Mouse (Mus musculus) cerebellum, adult (tissue): ENCODE data around the gene Ifnlr1.

Experiments used
- ATAC-seq: cut with Nextera tagmentation; 2 replicates; pipeline ENCODE4 v1.9.2; 2017; ENCODE audit warnings: mild to moderate bottlenecking, moderate library complexity, mixed read lengths; ENCODE audit not compliant: insufficient number of reproducible peaks, low FRiP score, low TSS enrichment

Gene Ifnlr1

DNA sequence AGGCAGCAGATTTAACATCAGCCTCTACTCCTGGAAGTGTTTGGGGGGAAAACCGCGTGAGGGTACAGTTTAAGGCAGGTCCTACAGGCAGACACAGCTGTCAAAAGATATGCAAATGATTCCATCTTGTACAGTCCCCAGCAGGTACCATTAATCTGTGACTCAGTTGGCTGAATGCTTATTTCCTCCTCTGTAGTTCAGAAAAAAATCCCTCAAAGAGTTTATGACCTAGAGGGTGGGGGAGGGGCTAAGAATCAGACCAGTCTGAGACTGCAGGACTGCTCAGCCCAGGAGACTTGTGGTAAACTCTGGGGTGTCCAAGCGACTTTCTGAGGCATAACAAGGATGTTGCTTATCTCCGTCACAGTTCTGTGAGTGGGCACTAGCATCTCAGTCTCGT lies 52.1 kb downstream of the Ifnlr1 start:
- ATAC-seq = no peak

DNA sequence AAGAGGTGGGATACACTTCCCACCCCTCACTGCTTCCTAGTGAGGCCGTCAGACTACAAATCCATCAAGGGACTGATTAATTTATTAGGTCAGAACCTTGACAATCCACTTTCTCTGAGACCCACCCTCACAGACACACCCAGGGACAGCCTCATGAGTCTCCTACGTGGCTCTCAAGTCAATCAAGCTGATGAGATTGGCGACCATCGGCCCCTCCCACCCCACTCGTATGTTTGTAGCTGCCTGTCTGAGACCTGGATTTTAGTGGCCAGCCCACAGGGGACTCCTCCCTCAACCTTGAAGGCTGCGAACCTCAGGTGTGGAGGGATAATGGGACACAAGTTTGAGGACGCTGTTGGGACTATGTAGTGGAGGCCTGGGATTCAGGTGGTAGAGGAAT lies 53.1 kb downstream of the Ifnlr1 start:
- no peak for ATAC-seq

DNA sequence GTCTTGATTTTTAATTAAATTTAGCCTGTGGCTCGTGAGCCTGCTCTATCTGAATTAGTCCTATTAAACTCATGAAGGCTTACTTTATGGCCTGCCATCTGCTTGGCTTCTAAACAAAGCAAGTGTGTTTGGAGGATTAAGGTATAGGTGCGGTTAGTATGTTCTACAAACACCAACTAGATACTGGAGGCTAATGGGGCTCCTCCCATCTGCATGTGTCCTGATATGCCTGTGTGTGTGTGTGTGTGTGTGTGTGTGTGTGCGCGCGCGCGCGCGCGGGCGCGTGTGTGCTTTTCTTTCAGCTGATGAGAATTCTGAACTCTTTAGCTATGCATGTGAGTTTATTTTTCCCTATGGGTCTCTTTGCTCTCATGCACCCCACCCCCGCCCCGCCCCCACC lies 53.6 kb downstream of the Ifnlr1 start:
- no peak for ATAC-seq

DNA sequence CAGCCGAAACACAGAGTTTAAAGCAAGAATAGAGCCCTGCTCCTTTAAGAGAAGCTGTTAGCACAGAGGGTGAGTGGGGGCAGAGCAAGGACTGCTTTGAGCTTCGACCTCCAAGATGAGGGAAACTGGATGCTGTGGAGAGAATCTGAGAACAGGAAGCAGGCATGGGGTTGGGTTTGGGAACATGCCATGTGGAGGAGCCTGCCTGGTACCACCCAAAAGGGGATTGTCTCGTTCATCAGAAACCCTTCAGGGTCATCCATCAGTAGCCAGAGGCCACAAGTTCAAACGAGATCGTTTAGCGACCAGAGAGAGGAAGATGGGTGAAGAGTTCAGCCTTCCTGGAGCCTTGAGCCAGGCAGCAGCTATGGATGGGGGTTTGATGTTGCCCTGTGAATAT lies 57.4 kb downstream of the Ifnlr1 start:
- ATAC-seq = no peak

DNA sequence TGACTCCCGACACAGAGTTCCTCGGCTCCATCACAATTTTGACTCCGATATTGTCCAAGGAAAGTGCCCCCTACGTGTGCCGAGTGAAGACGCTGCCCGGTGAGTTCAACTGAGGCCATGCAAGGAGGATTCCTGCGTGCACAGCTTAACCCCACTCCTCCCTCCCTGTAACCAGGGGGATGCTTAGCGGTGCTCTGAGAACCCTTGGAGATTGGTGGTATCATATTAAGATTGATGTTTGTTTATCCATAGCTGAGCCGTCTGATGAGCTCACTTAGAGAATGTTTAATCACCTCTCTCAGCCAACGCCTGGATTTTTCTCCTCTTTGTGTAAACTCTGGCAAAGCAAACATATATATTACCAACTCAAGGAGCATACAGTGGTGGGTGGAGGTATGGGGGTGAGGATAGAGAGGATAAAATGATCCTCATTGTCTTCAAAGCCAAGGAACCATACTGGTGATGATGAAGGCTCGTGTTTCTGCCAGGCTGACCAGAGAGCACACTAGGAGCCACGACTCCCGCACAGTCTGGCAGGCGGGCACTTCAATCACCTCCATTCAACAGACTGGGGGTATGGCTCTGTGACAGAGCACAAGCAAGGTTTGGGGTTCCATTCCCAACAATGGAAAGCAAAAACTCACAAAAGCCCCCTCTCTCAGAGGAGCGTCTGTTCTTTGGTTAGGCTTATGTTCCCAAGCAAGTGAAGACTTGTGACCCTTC lies 58.8 kb downstream of the Ifnlr1 start:
- ATAC-seq = no peak

DNA sequence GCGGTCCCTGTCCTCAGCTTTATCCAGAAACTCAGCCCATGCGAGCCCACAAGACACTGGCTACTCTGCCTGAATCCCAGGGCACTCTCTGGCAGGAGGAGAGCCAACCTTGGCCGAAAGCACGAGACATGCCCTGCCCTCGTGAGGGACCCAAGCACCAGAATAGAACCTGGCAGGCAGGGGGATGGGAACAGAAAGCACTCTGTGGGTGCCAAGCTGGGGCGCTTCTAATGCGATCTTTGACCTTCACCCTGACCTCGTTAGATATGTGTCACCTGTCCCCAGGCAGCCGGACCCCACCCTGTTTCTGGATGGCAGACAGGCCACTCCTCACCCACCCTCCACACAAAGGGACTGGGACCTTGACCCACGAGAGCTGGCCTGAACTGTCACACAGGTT lies 59.5 kb downstream of the Ifnlr1 start:
- ATAC-seq = no peak

DNA sequence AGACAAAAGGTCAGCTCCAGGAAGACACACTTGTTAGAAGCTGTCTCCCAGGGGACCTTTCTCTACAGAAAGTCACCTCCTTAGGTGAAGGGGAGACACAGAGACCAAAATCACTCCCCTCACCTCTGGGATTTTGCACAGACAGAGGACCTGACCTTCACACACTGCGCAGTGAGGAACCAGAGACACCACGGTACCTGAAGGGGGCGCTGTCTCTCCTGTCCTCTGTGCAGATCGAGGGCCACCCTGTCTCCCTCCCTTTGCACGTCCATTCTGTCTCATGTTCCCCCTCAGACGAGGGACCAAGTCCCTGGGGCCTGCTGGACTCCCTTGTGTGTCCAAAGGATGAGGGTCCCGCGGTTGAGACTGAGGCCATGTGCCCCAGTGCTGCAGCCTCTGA lies 64.8 kb downstream of the Ifnlr1 start:
- no peak for ATAC-seq

DNA sequence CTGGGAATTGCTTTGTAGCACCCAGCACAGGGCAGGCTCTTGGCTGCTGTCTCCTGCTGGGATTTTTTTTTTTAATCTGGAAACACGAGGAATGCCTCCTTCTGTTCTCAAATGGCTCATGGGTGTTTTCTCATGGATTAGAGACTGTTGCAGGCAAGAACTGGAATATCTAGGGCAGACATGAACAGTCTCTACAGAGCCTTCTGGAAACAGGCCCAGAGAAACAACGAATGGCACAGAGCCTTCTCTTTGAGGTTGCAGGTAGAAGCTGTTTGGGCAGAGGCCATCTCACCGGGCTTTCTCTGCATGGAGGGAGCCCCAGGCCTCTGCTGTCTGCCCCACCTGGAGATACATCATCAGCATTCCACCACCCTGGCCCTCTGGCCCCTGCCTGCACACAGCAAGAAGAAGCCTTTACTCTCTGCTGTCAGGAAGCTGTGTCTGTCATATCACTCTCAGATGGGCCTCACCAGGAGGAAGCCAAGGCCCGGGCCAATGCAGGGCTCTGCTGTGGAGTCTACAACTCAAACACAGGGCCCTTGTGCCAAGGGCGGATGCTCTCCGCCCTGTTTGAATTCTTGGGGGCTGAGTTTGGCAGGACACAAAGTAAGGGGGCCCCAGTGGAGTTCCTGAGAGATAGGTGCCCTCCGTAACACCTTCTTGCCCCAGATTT lies 66.2 kb downstream of the Ifnlr1 start:
- ATAC-seq = no peak

DNA sequence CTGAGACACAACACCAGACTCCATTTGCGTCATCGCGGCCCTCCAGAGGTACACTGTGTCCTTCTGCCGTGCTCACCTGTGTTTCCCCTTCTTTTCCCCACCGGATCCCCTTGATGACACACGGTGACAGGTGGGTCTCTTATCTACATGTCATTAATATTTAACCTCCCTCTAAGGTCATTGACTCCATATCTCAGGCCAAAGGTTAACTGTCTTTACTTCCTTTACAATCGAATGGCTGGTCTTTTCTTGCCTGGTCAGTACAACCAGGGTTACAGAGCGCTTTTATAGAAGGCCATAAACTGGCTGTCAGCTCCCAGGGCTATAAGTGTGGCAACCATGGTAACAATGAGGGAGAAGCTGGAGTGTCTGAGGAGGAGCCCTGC lies 66.7 kb downstream of the Ifnlr1 start:
- ATAC-seq = no peak
